Mouse (Mus musculus): ENCODE data around the gene Rnf208. TPM values are rescaled to one million over a fixed set of nuclear protein-coding genes. Genes with fewer than 3 reads are reported as not detected.
"Not testable (repeated sequence)": the region's sequence is repeated elsewhere in the genome, so short reads cannot be mapped to it uniquely, and the experiment has no call there.

Rnf208 gene
- polyA plus RNA-seq, 1 experiment from 2014 or later, result 34.0 TPM

DNA sequence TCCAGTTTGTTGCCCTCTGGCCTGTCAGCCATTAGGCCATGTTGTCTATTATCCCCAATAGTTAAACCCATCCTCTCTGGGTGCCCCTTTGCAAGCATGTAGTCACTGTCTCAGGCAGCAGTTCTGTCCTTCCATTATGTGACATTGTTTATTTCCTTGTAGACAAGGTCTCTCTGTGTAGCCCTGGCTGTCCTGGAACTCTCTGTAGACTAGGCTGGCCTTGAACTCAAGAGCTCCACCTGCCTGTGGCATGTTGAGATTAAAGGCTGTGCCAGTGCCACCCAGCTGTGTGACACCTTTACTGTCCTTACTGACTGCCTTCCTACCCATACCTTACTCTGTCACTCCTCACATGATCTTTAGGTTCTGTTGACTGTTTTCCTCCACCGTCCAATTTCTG, 10.3 kb downstream of the Rnf208 start:
- H3K4me3 ChIP-seq (ENCODE audit: low read depth, low read length), result no peak overlapping the region
- H3K4me2 ChIP-seq (ENCODE audit: low read depth), result no peak overlapping the region
- H3K36me3 ChIP-seq (ENCODE audit: control insufficient read depth, insufficient read depth, low read length), result peaks cover 10% of the 10 kb centered on the region
- WGBS, result 83% methylated on average over 1 of the region's 1 CpGs
- no peak for DNase-seq (ENCODE audit: low spot score)
- H3K27me3 ChIP-seq (ENCODE audit: control insufficient read depth, insufficient read depth, low read length), result no peaks in the 10 kb centered on the region
- no peak overlapping the region for H3K9ac ChIP-seq (ENCODE audit: low read length)
- H3K4me1 ChIP-seq (ENCODE audit: control insufficient read depth, insufficient read depth, low read length), result peaks cover 10% of the 10 kb centered on the region; the same call in 1 of the 2 replicates
- ATAC-seq (ENCODE audit: insufficient read depth, low FRiP score, low TSS enrichment), result no peak
- H3K9me3 ChIP-seq (ENCODE audit: control insufficient read depth, low read length), result no peaks in the 10 kb centered on the region
- H3K27ac ChIP-seq (ENCODE audit: low read depth, low read length), result no peak overlapping the region

- ATAC-seq (ENCODE audit: insufficient read depth, low FRiP score, low TSS enrichment) (peak; percentile 88), DNase-seq (ENCODE audit: low spot score) (peak; percentile 95)
- Histone ChIP-seq H3K9me3 (ENCODE audit: control insufficient read depth, low read length) (no peaks in the 10 kb centered on the region), H3K4me2 (ENCODE audit: low read depth) (peak within 1 kb of the TSS; percentile 95), H3K4me3 (ENCODE audit: low read depth, low read length) (peak within 1 kb of the TSS; percentile 95), H3K4me1 (ENCODE audit: control insufficient read depth, insufficient read depth, low read length) (peaks cover 10% of the 10 kb centered on the region; the same call in 1 of the 2 replicates), H3K36me3 (ENCODE audit: control insufficient read depth, insufficient read depth, low read length) (peaks cover 2% of the 10 kb centered on the region), H3K27me3 (ENCODE audit: control insufficient read depth, insufficient read depth, low read length) (no peaks in the 10 kb centered on the region), H3K9ac (ENCODE audit: low read length) (peak within 1 kb of the TSS; percentile 90), H3K27ac (ENCODE audit: low read depth, low read length) (peak within 1 kb of the TSS; percentile 62; the same call in 1 of the 2 replicates)
- WGBS, result under 1% methylated on average over 39 of the region's 39 CpGs
Measured at GRCm38 (mm10) chr2:25255284-25255779, 13.3 kb downstream of the Rnf208 start, which contains the start of gene Tmem203. Tmem203 (plus strand) TSS chr2:25255439.

DNA sequence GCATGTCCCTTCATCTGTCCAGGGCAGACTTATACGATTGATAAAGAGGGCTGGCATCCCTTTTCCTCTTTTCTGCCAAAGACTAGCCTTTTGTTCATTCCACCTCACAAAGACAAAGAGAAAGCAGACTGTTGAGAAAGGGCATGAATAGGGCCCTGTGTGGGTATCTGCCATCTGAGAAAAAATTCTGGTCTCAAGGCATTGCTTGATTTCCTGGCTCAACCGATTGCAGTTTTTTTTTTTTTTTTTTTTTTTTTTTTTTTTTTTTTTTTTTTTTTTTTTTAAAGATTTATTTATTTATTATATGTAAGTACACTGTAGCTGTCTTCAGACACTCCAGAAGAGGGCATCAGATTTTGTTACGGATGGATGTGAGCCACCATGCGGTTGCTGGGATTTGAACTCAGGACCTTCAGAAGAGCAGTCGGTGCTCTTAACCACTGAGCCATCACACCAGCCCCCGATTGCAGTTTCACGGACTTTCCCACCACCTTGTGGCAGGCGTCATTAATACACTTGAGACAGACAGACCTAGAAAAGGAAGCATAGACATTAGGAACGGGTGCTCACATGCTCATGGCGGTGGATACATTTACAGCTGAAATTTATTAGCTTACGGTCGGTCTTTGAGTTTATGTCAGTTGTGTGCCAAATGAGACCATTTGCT, 14.5 kb downstream of the Rnf208 start:
- Histone ChIP-seq H3K4me2 (ENCODE audit: low read depth) (peak overlapping the region; percentile 95), H3K9ac (ENCODE audit: low read length) (peak overlapping the region; percentile 90; the same call in 1 of the 2 replicates), H3K4me3 (ENCODE audit: low read depth, low read length) (peak overlapping the region; percentile 95)
- not testable (repeated sequence) for H3K27me3 ChIP-seq (ENCODE audit: control insufficient read depth, insufficient read depth, low read length); ATAC-seq (ENCODE audit: insufficient read depth, low FRiP score, low TSS enrichment); H3K36me3 ChIP-seq (ENCODE audit: control insufficient read depth, insufficient read depth, low read length); DNase-seq (ENCODE audit: low spot score); H3K27ac ChIP-seq (ENCODE audit: low read depth, low read length); H3K4me1 ChIP-seq (ENCODE audit: control insufficient read depth, insufficient read depth, low read length); H3K9me3 ChIP-seq (ENCODE audit: control insufficient read depth, low read length)
- 65% methylated on average over 10 of the region's 12 CpGs for WGBS

DNA sequence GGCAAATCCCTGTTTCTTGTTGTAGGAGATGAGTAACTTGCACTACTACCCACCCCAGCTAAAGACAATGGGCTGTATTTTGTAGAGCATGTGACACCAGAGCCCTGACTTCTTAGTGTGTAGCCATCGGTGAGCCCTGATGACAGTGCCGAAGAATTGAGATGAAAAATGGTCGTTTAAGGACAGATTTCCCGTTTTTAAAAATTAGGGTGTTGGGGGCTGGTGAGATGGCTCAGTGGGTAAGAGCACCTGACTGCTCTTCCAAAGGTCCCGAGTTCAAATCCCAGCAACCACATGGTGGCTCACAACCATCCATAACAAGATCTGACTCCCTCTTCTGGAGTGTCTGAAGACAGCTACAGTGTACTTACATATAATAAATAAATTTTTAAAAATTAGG, 15.2 kb downstream of the Rnf208 start:
- not testable (repeated sequence) for H3K9ac ChIP-seq (ENCODE audit: low read length); ATAC-seq (ENCODE audit: insufficient read depth, low FRiP score, low TSS enrichment); DNase-seq (ENCODE audit: low spot score); H3K36me3 ChIP-seq (ENCODE audit: control insufficient read depth, insufficient read depth, low read length); H3K4me3 ChIP-seq (ENCODE audit: low read depth, low read length); H3K4me1 ChIP-seq (ENCODE audit: control insufficient read depth, insufficient read depth, low read length); H3K27ac ChIP-seq (ENCODE audit: low read depth, low read length); H3K9me3 ChIP-seq (ENCODE audit: control insufficient read depth, low read length); H3K4me2 ChIP-seq (ENCODE audit: low read depth); H3K27me3 ChIP-seq (ENCODE audit: control insufficient read depth, insufficient read depth, low read length)
- WGBS, result 92% methylated on average over 5 of the region's 5 CpGs

- no peak overlapping the region for H3K27ac ChIP-seq (ENCODE audit: low read depth, low read length)
- H3K4me1 ChIP-seq (ENCODE audit: control insufficient read depth, insufficient read depth, low read length), result peaks cover 18% of the 10 kb centered on the region; the same call in 1 of the 2 replicates
- H3K36me3 ChIP-seq (ENCODE audit: control insufficient read depth, insufficient read depth, low read length), result no peaks in the 10 kb centered on the region
- no peak overlapping the region for H3K4me3 ChIP-seq (ENCODE audit: low read depth, low read length)
- no peaks in the 10 kb centered on the region for H3K9me3 ChIP-seq (ENCODE audit: control insufficient read depth, low read length)
- 64% methylated on average over 2 of the region's 2 CpGs for WGBS
- H3K4me2 ChIP-seq (ENCODE audit: low read depth), result no peak overlapping the region
- ATAC-seq (ENCODE audit: insufficient read depth, low FRiP score, low TSS enrichment) (no peak), DNase-seq (ENCODE audit: low spot score) (no peak)
- no peak overlapping the region for H3K9ac ChIP-seq (ENCODE audit: low read length)
- H3K27me3 ChIP-seq (ENCODE audit: control insufficient read depth, insufficient read depth, low read length), result peaks cover 9% of the 10 kb centered on the region
Measured at GRCm38 (mm10) chr2:25258887-25259286, 16.8 kb downstream of the Rnf208 start.

DNA sequence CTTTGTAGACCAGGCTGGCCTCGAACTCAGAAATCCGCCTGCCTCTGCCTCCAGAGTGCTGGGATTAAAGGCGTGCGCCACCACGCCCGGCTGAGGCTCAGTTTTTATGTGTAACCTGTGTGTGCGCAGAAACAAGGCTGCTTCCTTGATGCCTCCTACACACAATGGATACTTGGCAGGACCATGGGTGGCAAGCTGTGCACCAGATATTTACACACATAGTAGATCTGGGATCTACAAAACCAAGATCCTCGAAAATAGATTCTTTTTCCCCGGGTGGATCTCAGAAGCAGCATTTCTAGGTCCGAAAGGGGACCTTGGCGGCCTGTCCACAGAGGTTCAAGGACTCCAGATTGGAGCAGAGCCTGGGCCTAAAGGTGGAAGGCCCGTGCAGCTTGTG, 19.8 kb downstream of the Rnf208 start:
- Histone ChIP-seq H3K36me3 (ENCODE audit: control insufficient read depth, insufficient read depth, low read length) (no peaks in the 10 kb centered on the region), H3K9me3 (ENCODE audit: control insufficient read depth, low read length) (no peaks in the 10 kb centered on the region), H3K9ac (ENCODE audit: low read length) (no peak overlapping the region), H3K4me3 (ENCODE audit: low read depth, low read length) (peak overlapping the region; percentile 79), H3K4me2 (ENCODE audit: low read depth) (peak overlapping the region; percentile 98), H3K27me3 (ENCODE audit: control insufficient read depth, insufficient read depth, low read length) (peaks cover 15% of the 10 kb centered on the region), H3K4me1 (ENCODE audit: control insufficient read depth, insufficient read depth, low read length) (peaks cover 14% of the 10 kb centered on the region; the same call in 1 of the 2 replicates), H3K27ac (ENCODE audit: low read depth, low read length) (no peak overlapping the region)
- DNase-seq (ENCODE audit: low spot score) (no peak), ATAC-seq (ENCODE audit: insufficient read depth, low FRiP score, low TSS enrichment) (no peak)
- WGBS, result 48% methylated on average over 12 of the region's 12 CpGs

DNA sequence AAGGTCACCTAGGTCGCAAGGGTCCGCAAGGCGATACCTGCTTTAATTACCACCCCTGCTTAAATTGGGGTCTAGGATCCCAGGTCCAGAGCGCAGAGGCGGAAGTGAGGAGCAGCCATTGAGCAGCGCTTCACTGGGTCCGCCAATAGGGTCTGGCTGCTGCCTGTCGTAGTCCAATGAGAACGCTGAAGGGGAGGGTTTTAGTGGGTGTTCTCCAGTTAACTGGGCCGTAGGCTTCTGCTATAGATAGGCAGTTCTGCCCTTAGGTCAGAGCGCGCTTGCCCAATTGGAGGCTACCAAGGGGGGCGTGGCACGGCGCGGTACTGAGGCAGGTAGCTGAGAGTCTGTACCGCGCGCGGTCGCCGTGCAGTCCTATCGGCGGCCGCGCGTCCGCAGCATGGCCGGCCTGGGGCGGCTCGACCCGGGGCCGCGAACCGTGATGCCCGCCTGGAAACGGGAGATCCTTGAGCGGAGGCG, 20.3 kb downstream of the Rnf208 start, which contains the start of gene Tprn:
Gene Tprn (plus strand): TSS at position 328 of the 477 bp plus-strand sequence.
- Histone ChIP-seq H3K27me3 (ENCODE audit: control insufficient read depth, insufficient read depth, low read length) (peaks cover 15% of the 10 kb centered on the region), H3K9me3 (ENCODE audit: control insufficient read depth, low read length) (no peaks in the 10 kb centered on the region), H3K9ac (ENCODE audit: low read length) (peak within 1 kb of the TSS; percentile 49), H3K27ac (ENCODE audit: low read depth, low read length) (peak within 1 kb of the TSS; percentile 4; the same call in 1 of the 2 replicates), H3K4me2 (ENCODE audit: low read depth) (peak within 1 kb of the TSS; percentile 98), H3K4me1 (ENCODE audit: control insufficient read depth, insufficient read depth, low read length) (peaks cover 14% of the 10 kb centered on the region; the same call in 1 of the 2 replicates), H3K36me3 (ENCODE audit: control insufficient read depth, insufficient read depth, low read length) (no peaks in the 10 kb centered on the region), H3K4me3 (ENCODE audit: low read depth, low read length) (peak within 1 kb of the TSS; percentile 79)
- WGBS, result 0% methylated on average over 39 of the region's 39 CpGs
- ATAC-seq (ENCODE audit: insufficient read depth, low FRiP score, low TSS enrichment), result peak; percentile 98
- DNase-seq (ENCODE audit: low spot score), result peak; percentile 93

- peak overlapping the region; percentile 98 for H3K4me2 ChIP-seq (ENCODE audit: low read depth)
- no peaks in the 10 kb centered on the region for H3K36me3 ChIP-seq (ENCODE audit: control insufficient read depth, insufficient read depth, low read length)
- H3K27ac ChIP-seq (ENCODE audit: low read depth, low read length), result peak overlapping the region; percentile 4; the same call in 1 of the 2 replicates
- H3K9me3 ChIP-seq (ENCODE audit: control insufficient read depth, low read length), result no peaks in the 10 kb centered on the region
- ATAC-seq (ENCODE audit: insufficient read depth, low FRiP score, low TSS enrichment) (peak; percentile 17), DNase-seq (ENCODE audit: low spot score) (peak; percentile 60)
- H3K9ac ChIP-seq (ENCODE audit: low read length), result peak overlapping the region; percentile 49
- under 1% methylated on average over 82 of the region's 82 CpGs for WGBS
- H3K27me3 ChIP-seq (ENCODE audit: control insufficient read depth, insufficient read depth, low read length), result peaks cover 15% of the 10 kb centered on the region
- H3K4me3 ChIP-seq (ENCODE audit: low read depth, low read length), result peak overlapping the region; percentile 79
- peaks cover 14% of the 10 kb centered on the region; the same call in 1 of the 2 replicates for H3K4me1 ChIP-seq (ENCODE audit: control insufficient read depth, insufficient read depth, low read length)
Measured at GRCm38 (mm10) chr2:25262795-25263622, 21.0 kb downstream of the Rnf208 start.
